In genomic region chr11:95389006-95389405, GRCm38 (mm10) we compare ENCODE assay signal across 12 mouse cellular contexts. TPM values are rescaled to one million over a fixed set of nuclear protein-coding genes. Genes with fewer than 3 reads are reported as not detected.
DNase-seq lines count a peak whose midpoint lies in the region; ATAC-seq and TF ChIP-seq lines count a peak whose summit lies in the region.
"Had no signal": no experiment of that assay in that cellular context is flagged by ENCODE, and none has a peak within 500 bp of the region (broad histone marks: within the 10 kb centered on the region; RNA-seq: fewer than 3 reads in every experiment).

No protein-coding gene starts in this region.

- H3K4me3 ChIP-seq in E14TG2a.4 (replicated peaks; ENCODE audit: low read length) = no peak overlapping the region
- no peak overlapping the region for H3K4me3 ChIP-seq in cortical plate, adult 2 months (ENCODE audit: insufficient read depth, low read length)
- H3K4me3 ChIP-seq in forebrain, embryonic 10.5 days = no peak overlapping the region
- H3K4me3 ChIP-seq: lung, embryonic 15.5 days had no signal

- no peaks in the 10 kb centered on the region for H3K27me3 ChIP-seq in E14TG2a.4 (ENCODE audit: insufficient read depth, low read length)
- H3K27me3 ChIP-seq in forebrain, embryonic 10.5 days (ENCODE audit: poor library complexity, severe bottlenecking) = no peaks in the 10 kb centered on the region
- H3K27me3 ChIP-seq: lung, embryonic 15.5 days had no signal

- peak; percentile 25 for TF ChIP-seq CTCF in E14TG2a.4 (conservative IDR thresholded peaks at IDR 0.05; ENCODE audit: low read length)
- peak; percentile 71 for TF ChIP-seq CTCF in cortical plate, adult 2 months (IDR thresholded peaks at IDR 0.05; ENCODE audit: extremely low read depth, insufficient read depth, low read length)

- peaks cover 73% of the 10 kb centered on the region for H3K36me3 ChIP-seq in E14TG2a.4 (ENCODE audit: insufficient read depth, low read length)
- peaks cover 68% of the 10 kb centered on the region for H3K36me3 ChIP-seq in forebrain, embryonic 10.5 days (replicated peaks)

- no peak overlapping the region for H3K27ac ChIP-seq in cortical plate, adult 2 months (ENCODE audit: insufficient read depth, low read length)
- no peak overlapping the region for H3K27ac ChIP-seq in forebrain, embryonic 10.5 days
- H3K27ac ChIP-seq: hindbrain, embryonic 14.5 days; lung, embryonic 15.5 days had no signal

- TF ChIP-seq POLR2A in cortical plate, adult 2 months (IDR thresholded peaks at IDR 0.05; ENCODE audit: extremely low read depth, insufficient read depth, low read length) = no peak

- H3K4me1 ChIP-seq in E14TG2a.4 (replicated peaks; ENCODE audit: low read depth, low read length) = peaks cover 63% of the 10 kb centered on the region
- H3K4me1 ChIP-seq in cortical plate, adult 2 months (ENCODE audit: control insufficient read depth, insufficient read depth, low read length) = peaks cover 3% of the 10 kb centered on the region; the same call in 1 of the 2 replicates
- H3K4me1 ChIP-seq in forebrain, embryonic 10.5 days = peaks cover 38% of the 10 kb centered on the region

- no peaks in the 10 kb centered on the region for H3K9me3 ChIP-seq in E14TG2a.4 (ENCODE audit: low read length)
- no peaks in the 10 kb centered on the region for H3K9me3 ChIP-seq in forebrain, embryonic 10.5 days
- H3K9me3 ChIP-seq: lung, embryonic 15.5 days had no signal

- peak; percentile 49 for DNase-seq in cerebellum, adult 11-12 months
- no peak for DNase-seq in cerebellum, postnatal 36 days
- peak; percentile 41 for DNase-seq in kidney, adult 18-20 months
- DNase-seq in kidney, postnatal 4 days = no peak
- DNase-seq in forebrain, embryonic 10.5 days (ENCODE audit: extremely low spot score, low spot score) = no peak
- DNase-seq: gastrocnemius, postnatal 25 days; thymus, postnatal 4 days had no signal

- 80% methylated on average over 3 of the region's 3 CpGs for WGBS in forebrain, embryonic 10.5 days

- no peak for ATAC-seq in megakaryocyte progenitor cell, adult 5-6 weeks (replicated peaks; ENCODE audit: poor library complexity)

RNA-seq across cellular contexts. Expression of gene Slc35b1, which starts 4.5 kb away (rescaled TPM):
- 77.9 and 78.2 TPM in 2 replicates for polyA plus RNA-seq in cortical plate, adult 2 months (2012; rRNA removed)
- 82.6 and 88.6 TPM in 2 replicates for total RNA-seq in megakaryocyte progenitor cell, adult 5-6 weeks (2015)
- total RNA-seq in megakaryocyte progenitor cell, adult 5-6 weeks (2017) = 61.2 and 85.6 TPM in 2 replicates
- polyA plus RNA-seq in forebrain, embryonic 10.5 days (2016; fragmentation: Nextera tagmentation; extraction: Ambion mirVana) = 118 and 119 TPM in 2 replicates

RNA-seq across cellular contexts. Expression of gene Spop, which starts 24.9 kb away (rescaled TPM):
- 128 and 136 TPM in 2 replicates for polyA plus RNA-seq in cortical plate, adult 2 months (2012; rRNA removed)
- 88.9 and 102 TPM in 2 replicates for total RNA-seq in megakaryocyte progenitor cell, adult 5-6 weeks (2015)
- 60.2 and 63.3 TPM in 2 replicates for total RNA-seq in megakaryocyte progenitor cell, adult 5-6 weeks (2017)
- polyA plus RNA-seq in forebrain, embryonic 10.5 days (2016; fragmentation: Nextera tagmentation; extraction: Ambion mirVana) = 142 and 145 TPM in 2 replicates

RNA-seq across cellular contexts. Expression of gene Fam117a, which starts 52.2 kb away (rescaled TPM):
- 7.5 and 7.7 TPM in 2 replicates for polyA plus RNA-seq in cortical plate, adult 2 months (2012; rRNA removed)
- 90.4 and 98.3 TPM in 2 replicates for total RNA-seq in megakaryocyte progenitor cell, adult 5-6 weeks (2015)
- total RNA-seq in megakaryocyte progenitor cell, adult 5-6 weeks (2017) = 89.6 and 91.8 TPM in 2 replicates
- 7.4 and 7.7 TPM in 2 replicates for polyA plus RNA-seq in forebrain, embryonic 10.5 days (2016; fragmentation: Nextera tagmentation; extraction: Ambion mirVana)

Comparison
In these comparisons a context has a peak if more than half of its experiments do, and no peak if none do; other contexts are left out.
1. DNase-seq: peak in cerebellum, adult 11-12 months (single experiment) and kidney, adult 18-20 months (single experiment); none in cerebellum, postnatal 36 days (0 of 2), kidney, postnatal 4 days (0 of 2) and forebrain, embryonic 10.5 days (single experiment).